Mouse (Mus musculus) heart, postnatal 0 days (tissue): ENCODE measurements at regions not wholly inside any gene's neighbourhood (a gene's known extent, or its start where the extent isn't known, plus 50 kb on each side); places are given as distances from the start of the nearest gene placed in this dataset.

Experiments
- CTCF ChIP-seq: IDR thresholded peaks from 2 replicates; pipeline ENCODE4 v1.5.1; 2016; ENCODE audit warnings: antibody characterized with exemption, control low read depth, low read depth
- EP300 ChIP-seq: IDR thresholded peaks from 2 replicates; pipeline ENCODE4 v1.6.1; 2016; ENCODE audit warnings: antibody characterized with exemption, low read depth

DNA sequence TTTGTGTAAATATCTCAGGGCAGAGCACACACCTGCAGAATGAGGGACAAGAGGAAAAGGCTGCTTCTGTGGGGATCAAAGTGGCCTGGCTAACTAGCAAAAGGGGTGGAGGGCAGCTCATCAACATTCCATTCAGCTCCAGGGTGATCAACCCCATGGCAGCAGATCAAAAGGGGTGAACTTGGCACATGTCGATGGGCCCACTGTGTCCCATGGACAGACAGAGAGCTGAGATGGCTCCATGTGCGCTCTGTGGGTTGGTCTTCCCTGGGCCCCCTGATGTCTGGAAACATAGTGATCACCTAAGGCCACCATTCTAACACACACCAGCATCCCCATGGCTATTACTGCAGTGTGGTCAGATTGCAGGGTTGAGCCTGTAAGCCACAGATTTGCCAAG is 253.2 kb upstream of the Sox11 start:
- TF ChIP-seq CTCF (no peak), EP300 (no peak)
